Mouse (Mus musculus) cerebellum, adult 8-10 months (tissue): Measurements from ENCODE around the gene Gm49333.

Experiments
- DNase-seq: peaks from one replicate; pipeline ENCODE4 v3.0.0; 2022

Gm49333 gene

GRCm38 (mm10) chr16:20611357-20612227, at the start of gene Gm49333, which contains the start of the genes Eef1akmt4 and Alg3:
Gene Gm49333 (plus strand): TSS chr16:20611610.
Gene Eef1akmt4 (plus strand): TSS chr16:20611593.
Gene Alg3 (minus strand): TSS chr16:20611735.
- peak; percentile 75 for DNase-seq

GRCm38 (mm10) chr16:20565075-20565474, 46.3 kb upstream of the Gm49333 start:
- DNase-seq, result no peak

GRCm38 (mm10) chr16:20589366-20589938, 22.0 kb upstream of the Gm49333 start, which contains the start of gene Vwa5b2:
Gene Vwa5b2 (plus strand): TSS chr16:20589471.
- DNase-seq, result peak; percentile 29

GRCm38 (mm10) chr16:20589939-20590679, 21.3 kb upstream of the Gm49333 start:
- DNase-seq, result peak; percentile 45

- DNase-seq, result no peak
Measured at GRCm38 (mm10) chr16:20590680-20591038, 20.8 kb upstream of the Gm49333 start.

GRCm38 (mm10) chr16:20591076-20591705, 20.2 kb upstream of the Gm49333 start:
- DNase-seq, result no peak

GRCm38 (mm10) chr16:20595060-20595673, 16.2 kb upstream of the Gm49333 start:
- no peak for DNase-seq

GRCm38 (mm10) chr16:20595737-20596136, 15.7 kb upstream of the Gm49333 start:
- no peak for DNase-seq

GRCm38 (mm10) chr16:20596687-20597441, 14.5 kb upstream of the Gm49333 start:
- no peak for DNase-seq

- no peak for DNase-seq
Measured at GRCm38 (mm10) chr16:20600511-20600910, 10.9 kb upstream of the Gm49333 start.

GRCm38 (mm10) chr16:20604705-20605104, 6.7 kb upstream of the Gm49333 start:
- DNase-seq, result no peak

GRCm38 (mm10) chr16:20610501-20611356, 681 bp upstream of the Gm49333 start:
- peak; percentile 73 for DNase-seq

GRCm38 (mm10) chr16:20619541-20620398, 8.4 kb downstream of the Gm49333 start:
- peak; percentile 41 for DNase-seq

GRCm38 (mm10) chr16:20620399-20620735, 9.0 kb downstream of the Gm49333 start:
- no peak for DNase-seq

GRCm38 (mm10) chr16:20620751-20621190, 9.4 kb downstream of the Gm49333 start:
- no peak for DNase-seq

GRCm38 (mm10) chr16:20621191-20621990, 10.0 kb downstream of the Gm49333 start, which contains the start of gene Camk2n2:
Gene Camk2n2 (minus strand): TSS chr16:20621287.
- peak; percentile 80 for DNase-seq

- peak; percentile 73 for DNase-seq
Measured at GRCm38 (mm10) chr16:20621991-20622685, 10.7 kb downstream of the Gm49333 start.

- DNase-seq, result no peak
Measured at GRCm38 (mm10) chr16:20623211-20623610, 11.8 kb downstream of the Gm49333 start.
